Mouse (Mus musculus) limb, embryonic 10.5 days (tissue): ENCODE measurements at regions not wholly inside any gene's neighbourhood (a gene's known extent, or its start where the extent isn't known, plus 50 kb on each side); places are given as distances from the start of the nearest gene placed in this dataset.

ENCODE experiments used
- DNase-seq: peaks from one replicate; pipeline ENCODE4 v3.0.0-alpha.2; 2017; ENCODE audit warnings: low spot score
- H3K27ac ChIP-seq: fragments of 300-500 bp; sonication (generic); 2 replicates; pipeline ENCODE4 v1.5.1; 2016; ENCODE audit warnings: mild to moderate bottlenecking
- H3K27me3 ChIP-seq: fragments of 300-500 bp; sonication (generic); 2 replicates; pipeline ENCODE4 v1.6.1; 2016; ENCODE audit warnings: low read depth, mild to moderate bottlenecking; ENCODE audit not compliant: poor library complexity, severe bottlenecking
- H3K36me3 ChIP-seq: fragments of 300-500 bp; sonication (generic); 2 replicates; pipeline ENCODE4 v1.6.1; 2016; ENCODE audit warnings: mild to moderate bottlenecking, moderate library complexity
- H3K4me1 ChIP-seq: fragments of 300-500 bp; sonication (generic); 2 replicates; pipeline ENCODE4 v1.6.1; 2016
- H3K4me3 ChIP-seq: fragments of 300-500 bp; sonication (generic); 2 replicates; pipeline ENCODE4 v1.5.1; 2016; ENCODE audit warnings: mild to moderate bottlenecking, moderate library complexity
- H3K9me3 ChIP-seq: fragments of 300-500 bp; sonication (generic); replicated peaks from 2 replicates; pipeline ENCODE4 v1.6.1; 2016; ENCODE audit warnings: mild to moderate bottlenecking
- WGBS: fragments of 180-500 bp; shearing (Covaris S2); methylation state at CpG from one replicate; pipeline ENCODE4 v1.1.7; 2016; 5-methylcytosine and 5-hydroxymethylcytosine counted together

DNA sequence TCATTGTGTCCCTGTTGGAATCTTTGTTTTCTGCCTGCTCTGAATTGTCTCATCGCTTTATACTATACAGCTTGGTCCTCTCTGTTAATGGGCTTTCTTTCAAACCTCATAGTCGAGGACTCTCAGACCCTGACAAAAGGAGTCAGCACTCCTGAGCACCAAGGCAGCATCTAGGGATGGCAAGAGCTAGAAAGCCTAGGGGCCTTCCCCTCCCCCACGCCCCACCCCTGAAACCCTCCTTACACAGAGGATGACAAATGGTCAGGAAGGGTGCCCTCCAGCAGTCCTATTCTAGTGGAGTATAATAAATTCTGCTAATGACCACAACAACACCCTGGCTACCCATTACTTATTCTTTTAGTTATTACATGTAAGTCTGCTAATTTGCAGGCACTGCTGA lies 74.4 kb downstream of the Tbx19 start:
- 71% methylated on average over 3 of the region's 3 CpGs for WGBS
- DNase-seq = no peak
- H3K27me3 ChIP-seq = no peaks in the 10 kb centered on the region
- no peaks in the 10 kb centered on the region for H3K4me1 ChIP-seq
- H3K4me3 ChIP-seq = no peak overlapping the region
- H3K9me3 ChIP-seq = no peaks in the 10 kb centered on the region
- no peak overlapping the region for H3K27ac ChIP-seq
- no peaks in the 10 kb centered on the region for H3K36me3 ChIP-seq

DNA sequence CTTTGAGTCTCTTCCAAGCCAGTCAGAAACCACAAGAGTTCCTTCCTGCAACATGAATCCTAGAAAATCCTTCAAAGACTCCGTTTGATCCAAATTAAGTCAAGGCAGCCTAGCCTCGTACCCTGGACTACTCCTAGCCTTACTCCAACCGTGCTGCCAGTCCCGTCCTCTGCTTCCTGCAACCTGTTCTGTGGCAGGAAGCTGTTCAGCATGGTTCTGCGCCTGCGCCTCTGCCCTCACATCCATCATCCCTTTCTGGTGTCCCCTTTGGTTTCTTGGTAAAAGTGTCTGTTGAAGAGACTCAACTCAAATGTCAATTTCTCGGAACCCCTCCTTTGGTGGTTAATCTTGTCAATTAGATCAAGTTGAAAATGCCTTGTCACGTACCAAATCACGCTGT lies 75.8 kb downstream of the Tbx19 start:
- Histone ChIP-seq H3K9me3 (no peaks in the 10 kb centered on the region), H3K27ac (no peak overlapping the region), H3K4me3 (no peak overlapping the region), H3K36me3 (no peaks in the 10 kb centered on the region), H3K27me3 (no peaks in the 10 kb centered on the region), H3K4me1 (no peaks in the 10 kb centered on the region)
- WGBS = 84% methylated on average over 9 of the region's 9 CpGs
- no peak for DNase-seq

DNA sequence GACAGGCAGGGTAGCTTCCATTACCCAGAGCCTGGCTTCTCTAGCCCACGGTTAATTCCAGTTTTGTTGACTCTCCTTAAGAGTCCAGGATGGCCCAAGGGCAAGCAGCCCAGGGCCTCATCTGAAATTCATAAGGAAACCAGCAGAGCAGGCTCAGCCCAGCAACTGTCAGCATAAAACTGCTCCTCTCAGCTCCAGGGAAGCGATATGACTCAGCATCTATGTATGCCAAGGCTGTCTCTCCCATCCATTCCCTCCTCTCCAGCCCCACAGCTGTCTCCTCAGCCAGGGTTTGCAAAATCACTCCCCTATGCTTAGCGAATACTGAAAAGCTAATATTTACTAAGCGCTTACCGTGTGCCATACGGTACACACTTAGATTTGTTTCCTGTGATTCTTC lies 76.4 kb downstream of the Tbx19 start:
- Histone ChIP-seq H3K4me1 (no peaks in the 10 kb centered on the region), H3K27ac (no peak overlapping the region), H3K4me3 (no peak overlapping the region), H3K9me3 (no peaks in the 10 kb centered on the region), H3K36me3 (no peaks in the 10 kb centered on the region), H3K27me3 (no peaks in the 10 kb centered on the region)
- 89% methylated on average over 6 of the region's 6 CpGs for WGBS
- no peak for DNase-seq

DNA sequence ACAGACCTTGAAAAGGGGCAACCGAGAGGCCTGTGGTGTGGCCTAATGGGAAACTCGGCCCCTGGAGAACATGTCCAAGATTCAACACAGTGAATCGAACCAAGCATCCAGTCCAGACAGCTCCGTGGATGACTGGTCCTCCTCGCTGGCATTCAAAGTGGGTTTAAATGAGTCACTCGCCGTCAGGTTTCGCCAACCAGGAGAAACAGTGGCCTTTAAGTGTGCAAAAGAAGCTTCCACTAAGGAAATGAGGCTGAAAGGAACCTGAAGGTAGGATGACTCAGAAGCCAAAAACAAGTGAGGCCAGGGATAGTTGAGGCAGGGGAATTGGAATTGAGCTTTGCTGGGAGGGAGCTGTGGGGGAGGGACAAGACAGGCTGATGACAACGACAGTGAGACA lies 80.2 kb downstream of the Tbx19 start:
- H3K27ac ChIP-seq = no peak overlapping the region
- H3K9me3 ChIP-seq = no peaks in the 10 kb centered on the region
- peaks cover 6% of the 10 kb centered on the region; the same call in 1 of the 2 replicates for H3K4me1 ChIP-seq
- no peaks in the 10 kb centered on the region for H3K27me3 ChIP-seq
- H3K36me3 ChIP-seq = no peaks in the 10 kb centered on the region
- DNase-seq = no peak
- no peak overlapping the region for H3K4me3 ChIP-seq
- WGBS = 91% methylated on average over 9 of the region's 9 CpGs

DNA sequence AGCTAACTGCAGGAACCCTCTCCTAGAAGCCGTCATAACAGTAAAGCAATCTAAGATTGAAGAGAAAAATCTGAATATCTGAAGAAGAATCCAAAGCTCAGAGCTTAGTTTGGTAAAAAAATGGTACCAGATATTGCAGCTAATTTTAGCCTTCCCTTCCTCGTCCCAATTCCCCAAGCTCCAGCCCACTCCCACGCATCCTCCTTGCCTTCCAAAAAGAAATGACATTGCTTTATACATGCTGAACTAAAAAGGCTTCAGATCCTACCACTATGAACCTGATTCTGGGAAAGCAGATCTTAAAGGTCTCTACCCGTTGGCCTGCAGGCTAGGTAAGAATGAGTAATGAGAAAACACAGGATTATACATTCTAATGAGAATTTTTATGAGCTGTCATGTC lies 83.3 kb downstream of the Tbx19 start:
- H3K4me3 ChIP-seq = no peak overlapping the region
- 90% methylated on average over 4 of the region's 4 CpGs for WGBS

DNA sequence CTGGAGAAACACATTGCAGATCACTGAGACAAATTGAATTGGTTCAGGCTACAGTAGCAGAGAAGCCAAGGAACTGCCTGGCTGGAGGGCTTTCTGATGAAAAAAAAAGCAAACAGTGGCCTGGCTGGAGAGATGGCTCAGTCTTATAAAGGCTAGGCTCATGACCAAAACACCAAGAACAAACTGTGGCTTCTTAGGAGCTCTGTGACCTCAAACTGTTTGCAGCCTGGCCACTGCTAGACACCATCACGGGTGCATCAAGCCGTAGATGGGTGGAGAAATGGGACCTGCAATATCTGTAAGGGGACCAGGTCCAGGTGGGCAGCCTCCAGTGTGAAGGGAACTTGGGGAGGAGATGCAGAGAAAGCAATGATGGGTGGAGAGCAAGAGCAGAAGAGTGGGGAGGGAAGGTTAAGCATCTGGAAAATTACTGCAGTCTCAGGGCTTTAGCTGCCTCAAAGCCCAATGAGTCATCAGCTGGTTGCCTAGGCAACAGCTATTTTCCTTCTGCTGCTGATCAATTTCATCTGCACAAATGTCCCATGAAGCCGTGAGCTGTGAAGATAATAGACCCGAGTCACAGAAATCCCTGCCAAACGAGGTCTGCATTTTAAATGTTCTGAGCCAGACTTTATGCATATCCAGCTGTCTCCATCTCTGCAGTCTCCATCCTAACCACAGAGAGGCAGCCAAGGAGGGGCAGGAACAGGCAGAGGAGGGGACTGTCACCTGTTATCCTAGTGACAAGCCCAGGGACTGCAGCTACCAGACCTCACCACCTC lies 85.1 kb downstream of the Tbx19 start:
- H3K27ac ChIP-seq = no peak overlapping the region
- H3K36me3 ChIP-seq = no peaks in the 10 kb centered on the region
- H3K9me3 ChIP-seq = no peaks in the 10 kb centered on the region
- no peaks in the 10 kb centered on the region for H3K27me3 ChIP-seq
- 67% methylated on average over 5 of the region's 5 CpGs for WGBS
- H3K4me1 ChIP-seq = peaks cover 6% of the 10 kb centered on the region; the same call in 1 of the 2 replicates
- H3K4me3 ChIP-seq = no peak overlapping the region
- DNase-seq = no peak

More for the DNA sequence above, 83.3 kb downstream of the Tbx19 start:
- Histone ChIP-seq H3K36me3 (no peaks in the 10 kb centered on the region), H3K4me1 (peaks cover 6% of the 10 kb centered on the region; the same call in 1 of the 2 replicates), H3K27me3 (no peaks in the 10 kb centered on the region), H3K27ac (no peak overlapping the region), H3K9me3 (no peaks in the 10 kb centered on the region)
- DNase-seq = no peak

DNA sequence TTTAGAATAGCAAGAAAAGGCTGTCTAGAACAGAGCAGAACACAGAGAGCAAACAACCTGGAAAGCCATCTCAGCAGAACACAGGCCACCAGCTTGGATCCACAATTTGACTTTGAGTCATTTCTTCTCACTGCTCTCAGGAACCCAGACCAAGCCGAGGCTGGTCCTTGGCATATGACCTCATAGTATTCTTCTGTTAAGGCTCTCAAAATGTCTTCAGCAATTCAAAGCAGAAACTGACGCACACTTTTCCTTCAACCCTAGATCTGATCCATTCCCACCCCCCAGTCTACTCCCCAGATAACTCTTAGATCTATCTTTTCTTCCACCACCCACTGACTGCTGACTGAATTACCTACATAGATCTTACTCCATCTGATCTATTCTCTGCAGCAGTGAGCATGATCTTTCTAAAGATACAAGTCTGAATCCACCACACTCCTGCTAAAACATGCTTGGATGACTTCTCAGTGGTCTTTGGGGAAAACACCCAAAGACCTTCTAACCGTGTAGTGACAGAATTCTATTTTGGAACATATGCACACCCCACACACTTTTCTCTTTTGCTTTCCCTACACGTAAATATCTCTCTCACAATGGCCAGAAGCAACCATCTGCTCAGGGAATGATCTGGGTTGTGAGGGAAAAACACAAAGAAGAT lies 88.6 kb downstream of the Tbx19 start:
- peaks cover 6% of the 10 kb centered on the region; the same call in 1 of the 2 replicates for H3K4me1 ChIP-seq
- no peak for DNase-seq
- no peaks in the 10 kb centered on the region for H3K36me3 ChIP-seq
- H3K27me3 ChIP-seq = no peaks in the 10 kb centered on the region
- H3K4me3 ChIP-seq = no peak overlapping the region
- no peaks in the 10 kb centered on the region for H3K9me3 ChIP-seq
- no peak overlapping the region for H3K27ac ChIP-seq
- 88% methylated on average over 4 of the region's 4 CpGs for WGBS

DNA sequence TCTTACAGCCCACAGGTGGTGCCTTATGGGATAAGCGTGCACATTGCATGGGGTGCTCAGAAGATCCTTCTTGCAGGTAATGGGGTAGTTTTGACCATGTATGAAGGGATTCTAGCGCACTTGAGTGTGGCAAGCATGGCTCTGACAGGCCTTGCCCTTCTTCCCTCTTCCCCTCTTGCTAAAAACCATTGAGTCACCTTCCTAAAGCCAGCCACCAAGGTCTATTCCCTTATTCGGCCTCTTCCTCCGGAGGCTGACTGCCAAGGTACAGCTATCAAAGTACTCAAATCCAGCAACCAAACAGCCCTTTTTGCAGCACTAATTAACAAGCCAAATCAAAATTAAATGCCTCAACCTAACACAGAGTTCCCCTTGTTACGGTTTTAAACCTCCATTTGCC lies 95.6 kb downstream of the Tbx19 start:
- 91% methylated on average over 5 of the region's 5 CpGs for WGBS
- Histone ChIP-seq H3K27ac (no peak overlapping the region), H3K27me3 (no peaks in the 10 kb centered on the region), H3K4me1 (no peaks in the 10 kb centered on the region), H3K9me3 (no peaks in the 10 kb centered on the region), H3K36me3 (no peaks in the 10 kb centered on the region), H3K4me3 (no peak overlapping the region)
- DNase-seq = no peak

DNA sequence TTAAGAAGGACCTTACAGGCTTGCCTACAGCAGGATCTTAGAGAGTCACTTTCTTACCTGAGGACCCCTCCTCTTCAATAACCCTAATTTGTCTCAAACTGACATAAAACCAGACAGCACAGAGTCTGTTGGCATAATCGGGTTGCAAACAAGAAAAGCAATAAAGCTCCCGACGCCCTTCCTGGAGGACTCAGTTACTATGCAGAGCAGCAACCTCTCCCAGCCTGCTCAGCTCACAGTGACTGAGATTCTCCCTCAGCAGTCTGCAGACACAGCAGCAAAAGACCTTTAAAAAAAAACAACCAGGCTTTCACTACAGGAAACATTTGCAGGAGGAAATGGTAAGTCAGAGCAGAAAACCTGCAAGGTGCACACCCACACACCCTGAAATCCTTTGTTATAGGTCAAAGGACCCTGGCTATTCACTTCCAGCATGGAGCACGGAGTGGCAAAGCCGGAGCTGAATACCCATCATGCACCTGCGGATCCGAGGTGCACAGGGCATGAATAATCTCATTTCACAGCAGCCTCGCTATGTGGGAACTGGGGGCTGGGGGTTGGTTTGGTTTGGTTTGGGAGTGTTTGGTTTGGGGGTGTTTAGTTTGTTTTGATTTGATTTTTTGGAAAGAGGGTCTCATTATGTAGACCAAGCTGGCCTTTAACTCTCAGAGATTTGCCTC lies 97.6 kb downstream of the Tbx19 start:
- WGBS = 79% methylated on average over 8 of the region's 8 CpGs
- Histone ChIP-seq H3K4me1 (no peaks in the 10 kb centered on the region), H3K9me3 (no peaks in the 10 kb centered on the region), H3K4me3 (no peak overlapping the region), H3K27ac (no peak overlapping the region), H3K36me3 (no peaks in the 10 kb centered on the region), H3K27me3 (no peaks in the 10 kb centered on the region)
- no peak for DNase-seq

DNA sequence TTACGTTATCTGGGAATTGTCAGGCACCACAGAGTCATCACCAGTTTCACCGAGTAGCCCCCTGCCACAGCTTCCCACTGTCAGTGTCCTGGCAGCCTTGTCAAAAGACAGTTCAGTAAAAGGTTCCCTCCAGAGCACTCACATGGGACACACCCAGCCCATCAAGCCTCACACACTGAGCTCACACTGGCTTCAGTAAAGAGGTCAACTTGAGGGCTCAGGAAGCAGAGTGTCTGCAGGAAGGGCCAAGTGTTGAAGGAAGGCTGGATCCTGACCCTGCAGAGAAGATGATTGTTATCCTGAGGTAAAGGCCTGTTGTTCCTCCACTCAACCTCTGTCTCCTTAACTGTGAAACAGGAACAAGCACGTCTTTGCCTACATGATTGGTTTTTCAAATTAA lies 99.2 kb downstream of the Tbx19 start:
- H3K9me3 ChIP-seq = no peaks in the 10 kb centered on the region
- no peaks in the 10 kb centered on the region for H3K27me3 ChIP-seq
- WGBS = 75% methylated on average over 3 of the region's 3 CpGs
- H3K27ac ChIP-seq = no peak overlapping the region
- H3K4me3 ChIP-seq = no peak overlapping the region
- DNase-seq = no peak
- no peaks in the 10 kb centered on the region for H3K36me3 ChIP-seq
- no peaks in the 10 kb centered on the region for H3K4me1 ChIP-seq

DNA sequence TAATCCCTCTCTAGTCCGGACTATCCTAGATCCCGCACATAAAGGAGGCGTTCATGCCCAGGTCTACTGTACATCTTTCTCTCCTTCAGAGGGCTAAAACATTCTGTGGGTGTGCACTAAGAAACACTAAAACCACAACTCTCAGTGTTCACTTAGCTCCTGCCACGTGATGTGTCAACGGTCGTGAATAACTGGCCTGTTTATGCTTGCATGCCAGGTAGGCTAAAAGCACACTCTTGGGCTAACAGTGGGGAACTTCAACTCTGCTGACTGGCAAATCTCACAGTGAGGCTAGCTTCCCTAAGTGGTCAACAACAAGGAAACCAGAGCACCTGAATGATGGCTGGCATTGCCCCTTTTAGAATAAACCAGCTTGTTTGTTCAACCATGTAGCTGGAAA lies 106.3 kb downstream of the Tbx19 start:
- H3K4me3 ChIP-seq = no peak overlapping the region
- H3K27ac ChIP-seq = no peak overlapping the region
- H3K27me3 ChIP-seq = no peaks in the 10 kb centered on the region
- no peaks in the 10 kb centered on the region for H3K36me3 ChIP-seq
- no peaks in the 10 kb centered on the region for H3K4me1 ChIP-seq
- H3K9me3 ChIP-seq = no peaks in the 10 kb centered on the region
- WGBS = 88% methylated on average over 6 of the region's 6 CpGs
- DNase-seq = no peak

DNA sequence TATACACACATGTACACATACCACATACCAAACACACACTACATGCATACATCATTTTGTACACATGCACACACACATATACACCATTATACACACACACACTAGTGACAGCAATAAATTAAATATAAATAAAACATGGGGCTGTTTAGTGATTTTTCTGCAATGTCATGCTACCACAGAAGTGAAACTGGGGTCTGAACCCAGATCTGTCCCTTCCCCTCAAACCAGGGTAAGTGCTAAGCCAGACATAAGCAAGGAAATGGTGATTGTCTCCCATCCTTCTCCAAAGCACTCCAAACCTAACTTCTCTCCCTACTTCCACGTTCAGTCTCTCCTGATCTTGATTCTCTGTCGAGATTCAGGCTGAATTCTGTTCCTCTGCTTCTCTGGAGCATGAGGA lies 109.3 kb downstream of the Tbx19 start:
- Histone ChIP-seq H3K4me1 (peaks cover 6% of the 10 kb centered on the region), H3K27me3 (no peaks in the 10 kb centered on the region), H3K36me3 (no peaks in the 10 kb centered on the region), H3K9me3 (no peaks in the 10 kb centered on the region), H3K27ac (no peak overlapping the region), H3K4me3 (no peak overlapping the region)
- 79% methylated on average over 2 of the region's 2 CpGs for WGBS
- DNase-seq = no peak

DNA sequence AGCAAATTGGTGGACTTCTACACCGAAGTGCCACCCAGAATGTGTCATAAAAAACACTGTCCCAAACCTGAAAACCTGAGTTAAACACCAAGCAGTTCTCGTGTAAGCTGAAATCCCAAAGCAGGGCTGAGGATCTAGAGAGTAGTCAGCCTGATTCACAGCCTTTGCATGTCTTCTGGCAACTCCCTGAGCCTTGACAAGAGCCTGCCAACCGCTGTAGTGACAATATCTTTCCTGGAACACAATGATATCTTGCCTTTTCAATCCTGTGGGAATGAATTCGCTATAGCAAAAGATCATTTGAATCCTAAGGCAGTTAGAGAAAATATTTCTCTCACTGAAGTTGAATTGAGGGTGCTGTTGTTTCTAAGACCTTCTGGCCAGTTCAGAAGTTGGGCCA lies 110.4 kb downstream of the Tbx19 start:
- Histone ChIP-seq H3K4me3 (no peak overlapping the region), H3K36me3 (no peaks in the 10 kb centered on the region), H3K4me1 (peaks cover 6% of the 10 kb centered on the region), H3K9me3 (no peaks in the 10 kb centered on the region), H3K27me3 (no peaks in the 10 kb centered on the region), H3K27ac (no peak overlapping the region)
- DNase-seq = no peak
- 78% methylated on average over 4 of the region's 4 CpGs for WGBS
